Mouse (Mus musculus) forebrain, embryonic 14.5 days (tissue): ENCODE measurements around the gene Grik5. TPM values are rescaled to one million over a fixed set of nuclear protein-coding genes. Genes with fewer than 3 reads are reported as not detected.

Experiments
- ATAC-seq: fragments of 200-750 bp; cut with Nextera tagmentation; 2 replicates; pipeline ENCODE4 v1.8.0; 2017; ENCODE audit warnings: mild to moderate bottlenecking, moderate library complexity
- DNase-seq: peaks from one replicate; pipeline ENCODE4 v3.0.0-alpha.2; 2015; ENCODE audit warnings: low spot score
- H3K27ac ChIP-seq: fragments of 300-500 bp; sonication (generic); 2 replicates; pipeline ENCODE4 v1.5.1; 2014; ENCODE audit warnings: low read depth, mild to moderate bottlenecking, control low read depth, low read length, moderate library complexity
- H3K27me3 ChIP-seq: fragments of 300-500 bp; sonication (generic); replicated peaks from 2 replicates; pipeline ENCODE4 v1.6.1; 2014; ENCODE audit warnings: low read length, control low read depth, mixed read lengths; ENCODE audit not compliant: control insufficient read depth, insufficient read depth
- H3K36me3 ChIP-seq: fragments of 300-500 bp; sonication (generic); 2 replicates; pipeline ENCODE4 v1.6.1; 2014; ENCODE audit warnings: low read length, control low read depth; ENCODE audit not compliant: control insufficient read depth, insufficient read depth
- H3K4me1 ChIP-seq: fragments of 300-500 bp; sonication (generic); 2 replicates; pipeline ENCODE4 v1.6.1; 2014; ENCODE audit warnings: antibody characterized with exemption, low read length, control low read depth; ENCODE audit not compliant: control insufficient read depth, insufficient read depth
- H3K4me2 ChIP-seq: fragments of 300-500 bp; sonication (generic); 2 replicates; pipeline ENCODE4 v1.6.1; 2014; ENCODE audit warnings: mild to moderate bottlenecking, control low read depth, low read length
- H3K4me3 ChIP-seq: fragments of 300-500 bp; sonication (generic); 2 replicates; pipeline ENCODE4 v1.5.1; 2014; ENCODE audit warnings: low read depth, low read length, control low read depth
- H3K9ac ChIP-seq: fragments of 300-500 bp; sonication (generic); 2 replicates; pipeline ENCODE4 v1.6.1; 2014; ENCODE audit warnings: mild to moderate bottlenecking, low read length, control low read depth, moderate library complexity
- H3K9me3 ChIP-seq: fragments of 300-500 bp; sonication (generic); replicated peaks from 2 replicates; pipeline ENCODE4 v1.6.1; 2016; ENCODE audit warnings: low read length, control low read depth, mixed read lengths; ENCODE audit not compliant: control insufficient read depth
- WGBS: fragments of 180-500 bp; shearing (Covaris S2); extraction: QIAGEN DNeasy Blood & Tissue Kit; methylation state at CpG from one replicate; pipeline ENCODE4 v1.1.7; 2014; 5-methylcytosine and 5-hydroxymethylcytosine counted together
- polyA plus RNA-seq: library from polyadenylated mRNA; unstranded; fragments of >200 nt; fragmentation: Nextera tagmentation; extraction: Ambion mirVana; gene quantifications from 2 replicates; pipeline ENCODE4 v1.2.1, GENCODE M21; 2014

Gene Grik5
- polyA plus RNA-seq, 1 experiment from 2014 or later, result 11.2 TPM

DNA sequence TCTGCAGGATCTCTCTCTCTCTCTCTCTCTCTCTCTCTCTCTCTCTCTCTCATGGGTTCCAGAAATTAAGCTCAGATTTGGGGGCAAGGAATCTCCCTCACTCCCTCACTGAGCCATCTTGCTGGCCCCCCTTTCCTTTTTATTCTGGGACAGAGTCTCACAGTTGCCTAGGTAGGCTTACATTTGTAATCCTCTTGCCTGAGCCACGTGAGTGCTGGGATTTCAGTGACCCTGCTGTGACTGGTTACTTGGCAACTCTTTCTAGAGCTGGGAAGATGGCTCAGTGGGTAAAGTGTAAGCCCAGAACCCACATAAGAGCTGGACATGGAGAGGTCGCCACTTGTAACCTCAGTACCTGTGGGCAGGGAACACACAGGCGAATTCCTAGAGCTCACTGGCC lies 40.6 kb downstream of the Grik5 start:
- peaks cover 60% of the 10 kb centered on the region for H3K36me3 ChIP-seq
- no peak overlapping the region for H3K4me3 ChIP-seq
- H3K27me3 ChIP-seq, result no peaks in the 10 kb centered on the region
- no peak overlapping the region for H3K4me2 ChIP-seq
- H3K9me3 ChIP-seq, result no peaks in the 10 kb centered on the region
- DNase-seq (no peak), ATAC-seq (no peak)
- no peaks in the 10 kb centered on the region for H3K4me1 ChIP-seq
- 59% methylated on average over 3 of the region's 3 CpGs for WGBS
- no peak overlapping the region for H3K9ac ChIP-seq
- H3K27ac ChIP-seq, result no peak overlapping the region

DNA sequence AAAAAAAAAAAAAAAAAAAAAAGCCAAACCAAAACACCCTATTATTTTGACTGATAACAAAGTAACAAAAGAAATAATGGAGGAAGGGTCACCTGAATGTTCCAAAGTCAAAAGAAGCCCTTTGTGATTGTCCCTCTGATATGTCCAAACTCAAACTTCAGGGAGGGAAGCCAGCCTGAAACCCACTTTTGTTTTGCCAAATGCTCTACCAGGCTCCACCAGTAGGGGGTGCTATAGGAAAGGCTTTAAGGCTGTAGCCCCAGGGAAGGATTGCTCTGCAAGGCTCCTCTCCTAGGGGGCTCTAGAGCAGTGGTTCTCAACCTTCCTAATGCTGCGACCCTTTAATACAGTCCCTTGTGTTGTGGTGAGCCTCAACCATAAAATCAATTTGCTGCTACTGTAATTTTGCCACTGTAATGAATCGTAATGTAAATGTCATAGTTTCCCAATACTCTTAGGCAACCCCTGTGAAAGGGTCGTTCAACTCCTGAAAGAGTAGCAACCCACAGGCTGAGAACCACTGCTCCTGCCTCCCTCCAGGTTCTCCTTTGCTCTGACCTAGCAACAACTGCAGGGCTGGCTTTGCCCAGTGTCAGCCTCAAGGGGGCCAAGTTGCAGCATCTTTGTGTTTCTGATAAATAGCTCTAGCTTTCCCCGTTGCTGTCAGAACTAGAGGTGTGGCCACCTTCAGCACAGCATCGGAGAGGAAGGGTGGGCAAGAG lies 42.0 kb downstream of the Grik5 start:
- no peak overlapping the region for H3K9ac ChIP-seq
- no peaks in the 10 kb centered on the region for H3K27me3 ChIP-seq
- no peaks in the 10 kb centered on the region for H3K4me1 ChIP-seq
- no peaks in the 10 kb centered on the region for H3K9me3 ChIP-seq
- DNase-seq (peak; percentile 88), ATAC-seq (peak; percentile 60; the same call in 1 of the 2 replicates)
- no peak overlapping the region for H3K27ac ChIP-seq
- 54% methylated on average over 5 of the region's 5 CpGs for WGBS
- no peak overlapping the region for H3K4me3 ChIP-seq
- no peak overlapping the region for H3K4me2 ChIP-seq
- H3K36me3 ChIP-seq, result peaks cover 57% of the 10 kb centered on the region

DNA sequence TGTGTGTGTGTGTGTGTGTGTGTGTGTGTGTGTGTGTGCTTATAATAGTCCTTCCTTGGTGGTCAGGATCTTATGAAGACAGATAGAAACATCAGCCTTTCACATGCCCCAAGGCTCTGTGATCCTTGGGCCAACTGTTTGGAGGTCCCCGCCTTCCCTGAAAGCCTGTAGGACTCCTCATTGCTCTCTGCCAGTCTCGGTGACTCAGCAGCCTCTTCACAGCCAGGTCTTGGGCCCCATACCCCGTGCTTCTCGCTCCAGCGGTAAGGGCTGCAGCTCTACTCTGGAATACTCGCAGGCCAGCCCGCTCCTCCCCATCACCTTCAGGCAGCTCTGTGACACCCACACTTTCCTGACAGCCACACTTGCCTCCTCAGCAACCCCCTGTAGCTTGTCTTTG lies 45.7 kb downstream of the Grik5 start:
- DNase-seq, result no peak
- H3K9me3 ChIP-seq, result no peaks in the 10 kb centered on the region
- ATAC-seq, result no peak
- peaks cover 56% of the 10 kb centered on the region for H3K36me3 ChIP-seq
- H3K9ac ChIP-seq, result no peak overlapping the region
- H3K4me2 ChIP-seq, result no peak overlapping the region
- no peaks in the 10 kb centered on the region for H3K4me1 ChIP-seq
- H3K27ac ChIP-seq, result no peak overlapping the region
- H3K4me3 ChIP-seq, result no peak overlapping the region
- 71% methylated on average over 7 of the region's 7 CpGs for WGBS
- H3K27me3 ChIP-seq, result no peaks in the 10 kb centered on the region

DNA sequence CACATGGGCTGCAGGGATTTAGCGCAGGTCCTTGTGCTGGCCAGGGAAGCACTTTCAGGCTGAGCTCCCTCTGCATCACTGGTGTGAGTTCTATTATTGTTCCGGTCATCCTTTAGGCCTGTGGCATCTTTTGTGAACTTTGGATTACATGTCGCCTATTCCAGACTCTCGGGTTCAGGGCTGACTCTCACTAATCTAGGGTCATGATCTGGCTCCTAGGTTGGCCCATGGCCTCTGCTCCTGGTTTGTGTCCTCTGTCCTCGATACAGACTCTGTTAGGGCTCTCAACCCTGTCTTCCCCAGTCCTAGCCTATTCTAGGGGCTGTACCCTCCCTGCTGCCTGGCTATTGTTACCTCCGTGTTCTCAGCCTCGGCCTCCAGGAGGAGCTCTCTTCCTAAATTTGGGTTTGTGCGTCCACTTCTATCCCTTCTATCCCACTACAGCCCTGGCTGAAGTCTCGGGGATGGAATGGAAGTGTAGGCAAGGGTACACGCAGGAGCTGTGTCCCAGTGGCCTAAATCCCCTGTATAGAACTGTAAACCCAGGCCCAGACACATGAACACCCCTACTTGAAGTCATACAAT lies 46.2 kb downstream of the Grik5 start:
- Histone ChIP-seq H3K4me3 (no peak overlapping the region), H3K27me3 (no peaks in the 10 kb centered on the region), H3K9ac (no peak overlapping the region), H3K36me3 (peaks cover 61% of the 10 kb centered on the region), H3K4me2 (no peak overlapping the region), H3K9me3 (no peaks in the 10 kb centered on the region), H3K27ac (no peak overlapping the region), H3K4me1 (no peaks in the 10 kb centered on the region)
- WGBS, result 57% methylated on average over 10 of the region's 10 CpGs
- ATAC-seq, result no peak
- no peak for DNase-seq

DNA sequence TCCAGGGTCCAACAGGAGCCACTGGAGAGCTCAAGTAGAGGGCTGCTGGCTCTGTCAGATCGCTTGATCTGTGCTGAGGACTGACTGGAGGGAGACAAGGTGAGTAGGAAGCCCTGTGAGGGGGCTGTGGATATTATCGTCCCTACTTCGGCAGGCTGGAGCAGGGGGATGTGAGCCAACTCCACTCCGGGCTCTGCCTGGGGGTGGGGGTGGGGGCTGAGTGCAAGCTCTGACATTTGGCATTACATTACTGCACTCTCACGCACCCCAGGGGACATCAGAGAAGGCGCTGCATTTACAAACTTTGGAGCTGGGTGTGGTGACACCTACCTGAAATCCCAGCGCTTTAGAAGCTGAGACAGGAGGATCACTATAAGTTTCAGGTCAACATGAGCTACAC lies 60.6 kb downstream of the Grik5 start:
- ATAC-seq (no peak), DNase-seq (no peak)
- H3K4me2 ChIP-seq, result no peak overlapping the region
- H3K36me3 ChIP-seq, result peaks cover 44% of the 10 kb centered on the region
- no peak overlapping the region for H3K4me3 ChIP-seq
- no peaks in the 10 kb centered on the region for H3K9me3 ChIP-seq
- H3K4me1 ChIP-seq, result peaks cover 38% of the 10 kb centered on the region
- H3K27ac ChIP-seq, result no peak overlapping the region
- H3K27me3 ChIP-seq, result peaks cover 17% of the 10 kb centered on the region; the same call in 1 of the 2 replicates
- no peak overlapping the region for H3K9ac ChIP-seq
- WGBS, result 79% methylated on average over 7 of the region's 7 CpGs

DNA sequence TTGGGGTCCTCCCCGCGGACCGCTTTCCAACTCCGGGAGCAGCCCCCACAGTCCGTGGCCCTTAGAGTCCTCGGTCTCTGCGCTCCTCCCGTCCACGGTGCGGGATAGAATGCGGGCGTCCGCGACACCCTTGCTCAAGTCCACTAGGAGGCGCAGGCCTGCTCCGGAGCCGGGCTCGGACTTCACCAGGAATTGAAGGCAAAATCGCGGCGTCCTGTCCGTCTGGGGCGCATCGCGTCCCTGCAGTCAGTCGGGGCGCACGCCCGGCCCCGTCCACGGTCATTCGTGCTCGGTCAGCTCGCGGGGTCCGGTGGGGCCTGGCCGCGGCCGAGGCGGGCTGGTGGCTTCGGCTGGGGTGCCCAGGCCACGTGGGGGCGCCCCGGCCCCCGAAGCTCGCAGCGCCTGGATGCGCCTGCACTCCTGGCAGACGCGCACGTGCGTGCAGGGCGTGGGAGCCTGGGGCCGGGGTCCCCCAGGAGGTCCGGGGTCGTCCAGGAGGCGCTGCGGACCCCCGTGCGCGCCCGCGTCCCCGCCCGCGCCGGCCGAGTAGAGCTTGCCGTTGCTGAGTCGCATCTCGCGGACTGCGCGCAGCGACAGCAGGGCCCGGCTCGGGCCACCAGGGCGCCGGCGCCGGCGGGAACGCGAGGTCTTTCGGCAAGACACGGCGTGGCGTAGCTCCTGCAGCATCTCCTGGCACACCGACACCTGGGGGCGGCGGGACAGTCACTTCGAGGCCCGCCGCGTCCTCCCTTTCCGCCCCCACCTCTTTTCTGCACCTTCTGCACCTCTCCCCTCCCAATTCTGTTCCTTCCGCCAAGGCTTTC lies 61.8 kb downstream of the Grik5 start:
- DNase-seq, result peak; percentile 67
- ATAC-seq, result 0 out of 2 replicates have a peak, but pooled peaks have one; percentile 4
- H3K4me2 ChIP-seq, result peak overlapping the region; percentile 66

DNA sequence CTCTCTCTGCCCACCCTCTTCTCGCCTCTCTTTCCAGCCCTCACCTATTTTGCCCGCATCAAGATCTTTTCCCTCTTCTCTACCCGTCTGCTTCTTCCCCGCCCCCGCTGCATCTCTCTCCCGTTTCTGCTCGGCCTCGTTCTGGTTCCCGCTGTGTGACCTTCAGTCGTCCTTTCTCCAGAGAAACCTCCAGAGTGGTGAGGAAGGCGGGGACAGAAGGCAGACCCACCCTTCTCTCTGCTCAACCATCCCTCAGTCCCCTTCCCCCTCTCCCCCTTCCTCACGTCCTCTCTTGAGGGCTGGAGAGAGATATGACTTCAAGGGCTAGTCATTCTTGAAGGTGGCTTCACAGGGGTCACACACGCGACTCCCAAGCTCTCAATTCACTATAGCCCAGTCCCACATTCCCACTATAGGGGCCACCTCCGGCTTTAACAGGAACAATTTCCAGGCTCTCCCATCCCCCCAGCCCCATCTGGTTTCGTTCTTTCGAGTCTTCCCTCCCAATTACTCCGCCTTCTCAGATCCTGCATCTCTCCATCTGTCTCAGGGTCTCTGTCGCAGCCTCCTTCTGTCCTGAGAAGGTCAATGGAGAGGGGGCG lies 62.9 kb downstream of the Grik5 start:
- H3K27me3 ChIP-seq, result peaks cover 17% of the 10 kb centered on the region; the same call in 1 of the 2 replicates
- peak overlapping the region; percentile 22 for H3K4me3 ChIP-seq
- H3K4me2 ChIP-seq, result peak overlapping the region; percentile 66
- ATAC-seq (peak; percentile 22), DNase-seq (peak; percentile 80)
- 7% methylated on average over 20 of the region's 20 CpGs for WGBS
- H3K36me3 ChIP-seq, result peaks cover 22% of the 10 kb centered on the region
- H3K9ac ChIP-seq, result peak overlapping the region; percentile 64
- peaks cover 43% of the 10 kb centered on the region for H3K4me1 ChIP-seq
- peak overlapping the region; percentile 93 for H3K27ac ChIP-seq
- no peaks in the 10 kb centered on the region for H3K9me3 ChIP-seq

More for the DNA sequence above, 61.8 kb downstream of the Grik5 start:
- peak overlapping the region; percentile 93; the same call in 1 of the 2 replicates for H3K27ac ChIP-seq
- peak overlapping the region; percentile 25 for H3K4me3 ChIP-seq
- peaks cover 33% of the 10 kb centered on the region for H3K36me3 ChIP-seq
- peaks cover 17% of the 10 kb centered on the region; the same call in 1 of the 2 replicates for H3K27me3 ChIP-seq
- 2% methylated on average over 90 of the region's 97 CpGs for WGBS
- peak overlapping the region; percentile 55 for H3K9ac ChIP-seq
- peaks cover 43% of the 10 kb centered on the region for H3K4me1 ChIP-seq
- no peaks in the 10 kb centered on the region for H3K9me3 ChIP-seq

DNA sequence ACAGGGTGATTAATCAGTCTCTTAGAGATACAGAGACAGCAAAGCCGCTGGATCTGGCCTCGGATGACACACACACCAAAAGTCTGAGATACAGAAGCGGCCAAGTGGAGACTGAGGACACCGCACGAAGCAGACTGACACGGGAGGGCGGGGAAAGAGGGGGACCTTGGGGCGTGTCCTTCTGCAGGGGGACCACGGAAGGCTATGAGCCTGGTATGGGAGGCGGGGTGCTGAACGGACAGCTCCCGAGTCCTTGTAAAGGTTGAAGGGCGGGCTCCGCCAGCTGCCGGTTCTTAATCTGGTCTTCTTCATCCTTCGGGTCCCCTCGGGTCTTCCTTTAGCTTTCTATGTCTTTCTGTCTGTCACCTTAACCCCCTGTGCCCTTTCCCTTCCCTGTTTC lies 63.5 kb downstream of the Grik5 start:
- under 1% methylated on average over 14 of the region's 17 CpGs for WGBS
- DNase-seq (peak; percentile 65), ATAC-seq (no peak)
- Histone ChIP-seq H3K36me3 (peaks cover 16% of the 10 kb centered on the region), H3K4me3 (peak overlapping the region; percentile 22), H3K9me3 (no peaks in the 10 kb centered on the region), H3K27me3 (peaks cover 17% of the 10 kb centered on the region; the same call in 1 of the 2 replicates), H3K4me1 (peaks cover 48% of the 10 kb centered on the region), H3K27ac (peak overlapping the region; percentile 93), H3K9ac (peak overlapping the region; percentile 64), H3K4me2 (peak overlapping the region; percentile 66)
